Mouse (Mus musculus): Measurements from ENCODE around the gene Poll.

Poll gene

GRCm38 (mm10) chr19:45531554-45531953, 28.8 kb downstream of the Poll start:
- no peak for DNase-seq

DNA sequence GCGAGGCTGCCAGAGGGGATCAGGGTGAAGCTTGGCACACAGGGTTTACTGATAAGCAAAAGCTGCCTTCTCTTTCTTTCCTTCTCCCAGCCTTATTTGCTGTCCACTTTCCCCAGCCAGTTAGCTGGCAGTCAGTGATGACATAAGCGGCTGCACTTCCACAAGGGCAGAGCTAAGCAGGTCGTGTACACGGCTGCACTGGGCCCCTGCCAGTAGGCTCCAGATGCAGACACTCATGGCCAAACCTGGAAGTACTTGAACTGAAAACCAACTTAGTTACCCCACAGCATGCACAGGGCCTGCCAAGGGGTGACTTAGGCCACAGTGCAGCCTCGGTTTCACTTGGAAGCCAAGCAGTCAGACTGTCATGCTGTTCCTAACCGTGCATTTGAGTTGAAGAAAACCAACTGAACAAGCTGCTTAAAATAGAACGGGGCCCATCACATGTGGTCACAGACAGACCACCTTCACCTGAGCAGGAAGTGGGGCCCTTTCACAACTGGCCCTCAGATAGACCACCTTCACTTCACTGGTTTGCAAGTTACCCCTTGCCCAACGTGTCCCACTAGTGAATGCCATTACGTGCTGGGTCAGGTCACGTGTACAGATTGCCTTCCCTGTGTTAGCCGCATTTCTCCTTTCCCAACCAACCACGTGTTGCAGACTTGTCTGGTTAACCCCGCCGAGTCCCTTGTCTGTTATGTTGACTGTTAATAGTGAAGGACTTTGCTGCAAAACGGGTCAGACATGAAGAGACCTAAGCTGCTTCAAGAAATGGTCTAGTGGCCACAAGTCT, 29.9 kb downstream of the Poll start:
- no peak for DNase-seq

GRCm38 (mm10) chr19:45529294-45529693, 31.0 kb downstream of the Poll start:
- no peak for DNase-seq

DNA sequence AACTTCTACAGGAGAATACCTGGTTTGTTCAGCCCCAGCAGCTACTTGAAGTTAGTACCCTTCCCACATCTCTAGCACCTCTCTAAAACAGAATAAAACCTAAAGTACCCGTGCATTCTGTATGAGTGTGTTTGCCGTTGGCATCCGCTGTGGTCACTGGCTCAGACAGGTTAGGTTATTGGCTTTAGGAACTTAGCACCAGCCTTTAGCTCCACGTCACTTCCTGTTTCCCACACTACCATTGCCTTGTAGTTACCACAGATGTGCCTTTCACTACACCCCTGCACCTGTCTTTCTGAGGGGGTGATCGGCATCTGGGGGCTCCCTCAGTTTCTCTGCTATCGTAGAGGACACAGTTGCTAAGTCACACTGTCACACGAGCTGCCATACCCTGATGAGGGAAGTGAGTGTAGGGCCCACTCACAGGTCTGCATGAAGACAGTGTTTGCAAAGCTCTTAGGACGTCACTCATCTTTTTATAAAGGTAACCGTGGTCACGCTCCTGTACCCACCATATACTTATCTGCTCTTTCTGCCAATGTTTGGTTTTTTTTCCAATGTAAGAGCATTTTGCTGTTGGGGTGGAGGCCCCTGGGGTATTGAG, 32.3 kb downstream of the Poll start:
- DNase-seq: no peak

DNA sequence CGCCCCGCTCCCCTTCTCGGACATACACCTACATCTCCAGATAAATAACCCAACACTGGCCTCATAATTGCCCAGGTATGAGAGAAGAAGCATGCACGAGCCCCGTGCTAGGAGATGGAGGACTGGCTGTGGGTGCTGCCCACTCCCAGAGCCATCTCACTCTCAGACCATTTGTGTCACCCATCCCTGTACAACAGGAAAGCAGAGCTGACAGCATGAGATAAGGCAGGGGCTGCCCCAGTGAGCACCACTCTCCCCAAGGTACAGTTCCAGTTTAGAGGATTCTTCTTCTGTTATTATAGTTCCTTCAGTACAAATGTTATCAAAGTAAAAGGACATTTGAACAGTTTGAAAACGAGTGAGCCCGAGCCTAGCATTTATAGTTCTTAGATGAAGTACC, 32.9 kb downstream of the Poll start:
- no peak for DNase-seq

DNA sequence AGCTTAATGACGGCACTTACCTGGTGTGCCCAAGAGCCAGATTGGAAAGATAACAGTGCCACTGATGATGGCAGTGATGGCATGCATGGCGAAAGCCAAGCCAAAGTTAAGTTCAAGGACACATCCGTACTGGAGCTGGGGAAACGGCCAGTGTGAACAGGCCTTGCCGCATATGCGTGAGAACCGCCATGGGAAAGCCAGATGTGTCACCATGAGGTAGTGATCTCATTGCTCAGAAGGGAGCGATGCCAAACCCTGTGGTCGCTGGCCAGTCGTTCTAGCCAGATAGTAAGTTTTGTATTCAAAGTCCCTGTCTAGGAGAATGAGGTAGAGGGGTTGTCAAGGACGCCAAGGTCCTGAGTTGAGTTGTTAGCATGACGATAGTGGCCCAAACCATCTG, 44.1 kb downstream of the Poll start:
- no peak for DNase-seq

DNA sequence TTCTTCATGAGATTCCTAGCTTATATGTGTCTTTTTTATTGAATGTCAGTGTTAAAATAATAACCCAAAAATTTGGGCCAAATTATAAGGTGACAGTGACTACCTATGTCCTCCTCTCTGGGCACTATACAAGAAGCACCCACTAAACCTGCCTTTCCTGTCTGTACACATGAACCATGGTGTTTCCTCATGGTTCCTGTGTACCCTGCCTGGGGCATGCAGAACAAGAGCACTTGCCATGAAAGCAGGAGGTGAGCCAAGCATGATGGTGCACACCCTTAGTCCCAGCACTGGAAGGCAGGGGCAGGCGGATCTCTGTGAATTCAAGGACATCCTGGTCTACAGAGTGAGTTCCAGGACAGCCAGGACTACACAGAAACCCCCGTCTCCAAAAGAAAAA, 45.0 kb downstream of the Poll start:
- no peak for DNase-seq

DNA sequence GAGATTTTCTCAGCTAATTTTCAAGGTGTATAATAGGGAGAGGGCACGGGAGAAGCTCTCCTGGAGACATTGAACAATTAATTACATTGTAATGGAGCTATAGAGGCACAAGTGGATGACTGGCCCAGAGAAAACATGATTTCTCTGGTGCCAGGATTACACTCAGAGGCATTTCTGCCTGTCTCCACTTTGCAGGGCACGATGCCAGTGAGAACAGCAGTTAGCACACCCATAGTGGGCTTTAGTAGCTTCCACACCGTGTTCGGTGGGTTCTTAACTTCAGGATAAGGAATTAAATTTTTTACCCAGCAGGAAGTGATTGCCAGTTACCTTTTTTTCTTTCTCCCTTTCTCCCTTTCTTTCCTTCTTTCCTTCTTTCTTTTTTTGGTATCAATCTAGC, 48.9 kb downstream of the Poll start:
- no peak for DNase-seq

DNA sequence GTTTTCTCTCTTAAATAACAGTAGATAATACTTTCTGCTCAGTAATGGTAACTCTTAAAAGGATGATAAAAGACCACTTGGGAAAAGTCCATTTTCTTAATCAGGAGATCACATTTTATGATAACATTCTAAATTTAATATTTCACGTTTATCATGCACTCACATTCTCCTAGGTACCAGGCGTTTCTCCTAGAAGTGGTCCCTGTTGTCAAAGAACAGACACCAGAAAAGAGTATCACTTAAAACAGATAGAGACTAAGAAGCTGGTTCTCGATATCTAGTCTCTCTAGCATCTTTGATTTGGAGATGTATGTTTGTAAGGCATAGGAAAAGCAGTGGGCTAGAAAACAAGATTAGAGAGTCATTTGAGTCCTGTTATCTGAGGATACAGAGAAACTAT, 49.7 kb downstream of the Poll start:
- DNase-seq: no peak

DNA sequence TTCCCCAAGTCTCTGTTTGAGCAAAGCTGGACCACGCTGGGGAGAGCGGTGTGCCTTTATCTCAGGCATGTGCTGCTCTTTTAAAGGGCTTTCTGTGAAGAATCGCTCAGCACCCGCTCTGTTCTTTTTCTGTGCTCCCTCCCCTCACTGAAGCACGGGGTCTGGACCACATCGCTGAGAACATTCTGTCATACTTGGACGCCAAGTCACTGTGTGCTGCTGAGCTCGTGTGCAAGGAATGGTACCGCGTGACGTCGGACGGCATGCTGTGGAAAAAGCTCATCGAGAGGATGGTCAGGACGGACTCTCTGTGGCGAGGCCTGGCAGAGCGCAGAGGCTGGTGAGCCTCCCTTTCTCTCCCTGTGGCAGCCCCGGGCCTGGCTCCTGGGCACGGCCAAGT, 52.8 kb downstream of the Poll start:
- no peak for DNase-seq

- no peak for DNase-seq
These were observed 54.9 kb downstream of the Poll start for GRCm38 (mm10) chr19:45505446-45505845.

Data from right cerebral cortex, postnatal 25 days (tissue).